Mouse (Mus musculus) kidney, adult 18-20 months (tissue): ENCODE results near the gene Samd4b.

Experiments
- DNase-seq: peaks from one replicate; pipeline ENCODE4 v3.0.0; 2021

The Samd4b gene

GRCm38 (mm10) chr7:28441776-28442485 is 156.0 kb downstream of the Samd4b start:
- DNase-seq = no peak

- DNase-seq = peak; percentile 23
Observed at GRCm38 (mm10) chr7:28440739-28441138, 157.2 kb downstream of the Samd4b start.

- no peak for DNase-seq
Observed at GRCm38 (mm10) chr7:28438771-28439170, 159.2 kb downstream of the Samd4b start.

- no peak for DNase-seq
Observed at GRCm38 (mm10) chr7:28437964-28438363, 160.0 kb downstream of the Samd4b start.

- DNase-seq = peak; percentile 87
Observed at GRCm38 (mm10) chr7:28436932-28437570, 160.9 kb downstream of the Samd4b start, which contains the start of gene Gmfg. TSS of gene Gmfg (plus strand) at chr7:28437447.

GRCm38 (mm10) chr7:28436271-28436904 is 161.6 kb downstream of the Samd4b start:
- peak; percentile 100 for DNase-seq

- peak; percentile 7 for DNase-seq
Observed at GRCm38 (mm10) chr7:28435660-28436259, 162.2 kb downstream of the Samd4b start.

- no peak for DNase-seq
Observed at GRCm38 (mm10) chr7:28432252-28432651, 165.7 kb downstream of the Samd4b start.

- DNase-seq = no peak
Observed at GRCm38 (mm10) chr7:28430512-28430911, 167.4 kb downstream of the Samd4b start.

GRCm38 (mm10) chr7:28427738-28428137 is 170.2 kb downstream of the Samd4b start:
- no peak for DNase-seq

GRCm38 (mm10) chr7:28423018-28423417 is 174.9 kb downstream of the Samd4b start:
- no peak for DNase-seq

- no peak for DNase-seq
Observed at GRCm38 (mm10) chr7:28419416-28419815, 178.5 kb downstream of the Samd4b start.

- DNase-seq = peak; percentile 51
Observed at GRCm38 (mm10) chr7:28418096-28418670, 179.8 kb downstream of the Samd4b start.

- no peak for DNase-seq
Observed at GRCm38 (mm10) chr7:28417368-28417767, 180.6 kb downstream of the Samd4b start.

- no peak for DNase-seq
Observed at GRCm38 (mm10) chr7:28412826-28413225, 185.1 kb downstream of the Samd4b start.

- DNase-seq = peak; percentile 46
Observed at GRCm38 (mm10) chr7:28410841-28411475, 187.0 kb downstream of the Samd4b start.

GRCm38 (mm10) chr7:28401942-28402341 is 196.0 kb downstream of the Samd4b start:
- DNase-seq = no peak

- DNase-seq = no peak
Observed at GRCm38 (mm10) chr7:28401030-28401429, 196.9 kb downstream of the Samd4b start.

- no peak for DNase-seq
Observed at GRCm38 (mm10) chr7:28398696-28399340, 199.1 kb downstream of the Samd4b start.

GRCm38 (mm10) chr7:28398000-28398399 is 199.9 kb downstream of the Samd4b start:
- DNase-seq = no peak

- no peak for DNase-seq
Observed at GRCm38 (mm10) chr7:28395425-28395824, 202.5 kb downstream of the Samd4b start.
